Mouse (Mus musculus): Measurements from ENCODE around the gene Tmprss11e. TPM values are rescaled to one million over a fixed set of nuclear protein-coding genes. Genes with fewer than 3 reads are reported as not detected.

Gene Tmprss11e
- polyA plus RNA-seq, 1 experiment: not detected

DNA sequence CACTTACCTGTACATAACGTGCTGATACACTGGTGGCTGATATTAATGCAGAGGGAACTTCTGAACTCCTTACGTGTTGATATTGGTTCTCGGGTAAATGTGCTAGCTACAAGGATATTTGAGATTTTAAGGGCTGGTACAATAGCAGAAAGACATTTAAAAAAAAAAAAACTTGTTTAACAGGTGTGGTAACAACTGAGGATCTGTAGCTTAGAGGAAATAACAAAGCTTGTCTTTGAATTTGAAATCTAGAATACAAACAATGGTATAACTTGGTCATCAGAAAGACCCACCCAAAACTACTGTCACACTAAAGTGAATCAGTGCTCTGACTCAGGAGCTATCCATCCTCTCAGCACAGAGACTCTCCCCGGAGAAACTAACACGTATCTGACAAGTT is 69.4 kb downstream of the Tmprss11e start, which contains the start of gene Tmprss11b:
Gene Tmprss11b (minus strand): TSS at position 101 of the 400 bp plus-strand sequence.
- WGBS: 56% methylated on average over 5 of the region's 5 CpGs
- DNase-seq (ENCODE audit: low read depth, low spot score): no peak

Other genes with a start within 250 kb of the Tmprss11e start
- gene Tmprss11g, start 227.2 kb downstream of the Tmprss11e start, polyA plus RNA-seq (2012; rRNA removed): not detected in 2 replicates
- gene Tmprss11f, start 113.4 kb downstream of the Tmprss11e start, polyA plus RNA-seq (2012; rRNA removed): not detected in 2 replicates
- gene Tmprss11b, start 69.5 kb downstream of the Tmprss11e start, polyA plus RNA-seq (2012; rRNA removed): not detected in 2 replicates
- 10.9 and 12.9 TPM in 2 replicates for gene Ythdc1, start 58.4 kb upstream of the Tmprss11e start, polyA plus RNA-seq (2012; rRNA removed)
- 46.3 and 99.2 TPM in 2 replicates for gene Ugt2b34, start 161.1 kb upstream of the Tmprss11e start, polyA plus RNA-seq (2012; rRNA removed)
- not detected in 2 replicates for gene Ugt2b1, start 180.7 kb upstream of the Tmprss11e start, polyA plus RNA-seq (2012; rRNA removed)